Mouse (Mus musculus) adrenal gland (tissue): ENCODE measurements around the gene Gm19345.

Source experiments
- intact Hi-C: fragments of 180-260 bp; cut with DNase I; formaldehyde crosslinking; loops from one replicate; pipeline ENCODE4 v1.15.1; 2025

Gm19345 gene

GRCm38 (mm10) chr7:19871137-19871621 is 19.4 kb downstream of the Gm19345 start:
- intact Hi-C loops = no loop called here

- intact Hi-C loops = loop anchor here (2.0 kb wide), 1 partner anchor 71 kb away; no protein-coding TSS in a partner anchor
Measured at GRCm38 (mm10) chr7:19871943-19872601, 20.3 kb downstream of the Gm19345 start.

GRCm38 (mm10) chr7:19875948-19876682 is 24.3 kb downstream of the Gm19345 start:
- intact Hi-C loops = no loop called here

- intact Hi-C loops = no loop called here
Measured at GRCm38 (mm10) chr7:19876781-19877425, 25.1 kb downstream of the Gm19345 start.

GRCm38 (mm10) chr7:19880754-19881153 is 29.0 kb downstream of the Gm19345 start:
- intact Hi-C loops = no loop called here

GRCm38 (mm10) chr7:19887849-19888248 is 36.0 kb downstream of the Gm19345 start, which contains the start of gene Ceacam19:
Gene Ceacam19, minus strand, starts transcription at chr7:19887965.
- intact Hi-C loops = no loop called here

- intact Hi-C loops = no loop called here
Measured at GRCm38 (mm10) chr7:19889881-19890280, 38.1 kb downstream of the Gm19345 start.
